Mouse (Mus musculus) midbrain, embryonic 14.5 days (tissue): ENCODE data around the gene Alms1. TPM values are rescaled to one million over a fixed set of nuclear protein-coding genes. Genes with fewer than 3 reads are reported as not detected.
A peak's percentile ranks its signal among the peaks of the same experiment; 100 is the strongest.

ENCODE experiments used
- ATAC-seq: fragments of 200-750 bp; cut with Nextera tagmentation; 2 replicates; pipeline ENCODE4 v1.8.0; 2017; ENCODE audit warnings: moderate number of reproducible peaks, moderate library complexity; ENCODE audit not compliant: low FRiP score, low TSS enrichment
- DNase-seq: peaks from one replicate; pipeline ENCODE4 v3.0.0-alpha.2; 2015
- H3K27ac ChIP-seq: fragments of 300-500 bp; sonication (generic); replicated peaks from 2 replicates; pipeline ENCODE4 v1.5.1; 2014; ENCODE audit warnings: mild to moderate bottlenecking, low read depth, low read length, moderate library complexity
- H3K27me3 ChIP-seq: fragments of 300-500 bp; sonication (generic); 2 replicates; pipeline ENCODE4 v1.6.1; 2014; ENCODE audit warnings: low read length, control low read depth, mixed read lengths; ENCODE audit not compliant: control insufficient read depth, insufficient read depth
- H3K36me3 ChIP-seq: fragments of 300-500 bp; sonication (generic); 2 replicates; pipeline ENCODE4 v1.6.1; 2014; ENCODE audit warnings: low read length, control low read depth; ENCODE audit not compliant: control insufficient read depth, insufficient read depth
- H3K4me1 ChIP-seq: fragments of 300-500 bp; sonication (generic); 2 replicates; pipeline ENCODE4 v1.6.1; 2014; ENCODE audit warnings: mild to moderate bottlenecking, antibody characterized with exemption, low read length, control low read depth; ENCODE audit not compliant: control insufficient read depth, insufficient read depth
- H3K4me2 ChIP-seq: fragments of 300-500 bp; sonication (generic); 2 replicates; pipeline ENCODE4 v1.6.1; 2014; ENCODE audit warnings: mild to moderate bottlenecking, low read length, moderate library complexity
- H3K4me3 ChIP-seq: fragments of 300-500 bp; sonication (generic); replicated peaks from 2 replicates; pipeline ENCODE4 v1.5.1; 2014; ENCODE audit warnings: low read depth, low read length
- H3K9ac ChIP-seq: fragments of 300-500 bp; sonication (generic); replicated peaks from 2 replicates; pipeline ENCODE4 v1.6.1; 2014; ENCODE audit warnings: mild to moderate bottlenecking, low read length, moderate library complexity
- H3K9me3 ChIP-seq: fragments of 300-500 bp; sonication (generic); 2 replicates; pipeline ENCODE4 v1.6.1; 2016; ENCODE audit warnings: low read length, control low read depth, mixed read lengths; ENCODE audit not compliant: control insufficient read depth
- WGBS: fragments of 180-500 bp; shearing (Covaris S2); extraction: QIAGEN DNeasy Blood & Tissue Kit; methylation state at CpG from one replicate; pipeline ENCODE4 v1.1.7; 2014; 5-methylcytosine and 5-hydroxymethylcytosine counted together
- polyA plus RNA-seq: library from polyadenylated mRNA; unstranded; fragments of >200 nt; fragmentation: Nextera tagmentation; extraction: Ambion mirVana; gene quantifications from 2 replicates; pipeline ENCODE4 v1.2.1, GENCODE M21; 2014

The Alms1 gene
- polyA plus RNA-seq = 6.1 and 6.7 TPM in 2 replicates

GRCm38 (mm10) chr6:85587396-85588143, at the start of gene Alms1:
Gene Alms1 (plus strand): TSS chr6:85587531.
- H3K9me3 ChIP-seq = no peaks in the 10 kb centered on the region
- peak; percentile 95 for ATAC-seq
- peak within 1 kb of the TSS; percentile 88 for H3K27ac ChIP-seq
- peak within 1 kb of the TSS; percentile 76 for H3K4me3 ChIP-seq
- H3K36me3 ChIP-seq = no peaks in the 10 kb centered on the region
- H3K4me2 ChIP-seq = peak within 1 kb of the TSS; percentile 71
- peak within 1 kb of the TSS; percentile 76 for H3K9ac ChIP-seq
- peak; percentile 99 for DNase-seq
- peaks cover 19% of the 10 kb centered on the region for H3K4me1 ChIP-seq
- under 1% methylated on average over 59 of the region's 59 CpGs for WGBS
- H3K27me3 ChIP-seq = no peaks in the 10 kb centered on the region

- Histone ChIP-seq H3K4me1 (no peaks in the 10 kb centered on the region), H3K36me3 (no peaks in the 10 kb centered on the region), H3K27ac (no peak overlapping the region), H3K27me3 (no peaks in the 10 kb centered on the region), H3K9me3 (no peaks in the 10 kb centered on the region), H3K9ac (no peak overlapping the region), H3K4me3 (no peak overlapping the region), H3K4me2 (no peak overlapping the region)
- 82% methylated on average over 10 of the region's 10 CpGs for WGBS
- DNase-seq = no peak
- ATAC-seq = no peak
Observed at GRCm38 (mm10) chr6:85543351-85544175, 43.8 kb upstream of the Alms1 start.

GRCm38 (mm10) chr6:85544251-85544881, 43.0 kb upstream of the Alms1 start:
- peak; percentile 2 for DNase-seq
- H3K4me2 ChIP-seq = no peak overlapping the region

GRCm38 (mm10) chr6:85547642-85548041, 39.7 kb upstream of the Alms1 start:
- WGBS = 93% methylated on average over 5 of the region's 5 CpGs
- H3K9ac ChIP-seq = no peak overlapping the region
- H3K27me3 ChIP-seq = no peaks in the 10 kb centered on the region
- no peak for ATAC-seq
- no peaks in the 10 kb centered on the region for H3K4me1 ChIP-seq
- no peaks in the 10 kb centered on the region for H3K9me3 ChIP-seq
- H3K4me2 ChIP-seq = no peak overlapping the region
- H3K36me3 ChIP-seq = no peaks in the 10 kb centered on the region
- no peak overlapping the region for H3K27ac ChIP-seq
- DNase-seq = no peak
- H3K4me3 ChIP-seq = no peak overlapping the region

More at GRCm38 (mm10) chr6:85544251-85544881, 43.0 kb upstream of the Alms1 start:
- no peak for ATAC-seq
- Histone ChIP-seq H3K9me3 (no peaks in the 10 kb centered on the region), H3K36me3 (no peaks in the 10 kb centered on the region), H3K4me3 (no peak overlapping the region), H3K27me3 (no peaks in the 10 kb centered on the region), H3K27ac (no peak overlapping the region), H3K4me1 (no peaks in the 10 kb centered on the region), H3K9ac (no peak overlapping the region)
- WGBS = 74% methylated on average over 13 of the region's 13 CpGs

DNA sequence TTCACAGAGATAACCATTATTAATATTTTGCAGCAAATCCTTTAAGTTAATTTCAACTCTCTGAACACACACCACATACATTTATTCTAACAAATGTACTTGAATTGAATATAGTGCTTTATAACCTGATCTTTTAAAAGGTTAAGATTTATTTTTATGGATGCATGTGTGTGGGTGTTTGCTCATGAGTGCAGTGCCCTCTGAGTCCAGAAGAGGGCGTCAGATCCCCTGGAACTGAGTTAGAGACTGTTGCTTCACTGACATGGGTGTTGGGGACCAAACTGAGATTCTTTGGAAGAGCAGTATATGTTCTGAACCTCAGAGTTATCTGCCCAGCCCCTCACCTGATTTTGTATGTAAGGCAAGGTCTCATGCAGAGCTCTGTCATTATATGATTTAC, 25.0 kb upstream of the Alms1 start:
- no peak for DNase-seq
- Histone ChIP-seq H3K27ac (no peak overlapping the region), H3K27me3 (no peaks in the 10 kb centered on the region), H3K4me1 (no peaks in the 10 kb centered on the region), H3K4me3 (no peak overlapping the region), H3K36me3 (no peaks in the 10 kb centered on the region), H3K4me2 (no peak overlapping the region), H3K9me3 (no peaks in the 10 kb centered on the region), H3K9ac (no peak overlapping the region)
- WGBS = 42% methylated on average over 1 of the region's 1 CpGs
- ATAC-seq = no peak

- no peaks in the 10 kb centered on the region for H3K9me3 ChIP-seq
- ATAC-seq (no peak), DNase-seq (no peak)
- H3K36me3 ChIP-seq = no peaks in the 10 kb centered on the region
- no peak overlapping the region for H3K27ac ChIP-seq
- WGBS = 87% methylated on average over 5 of the region's 5 CpGs
- no peaks in the 10 kb centered on the region for H3K4me1 ChIP-seq
- no peak overlapping the region for H3K9ac ChIP-seq
- no peaks in the 10 kb centered on the region for H3K27me3 ChIP-seq
- H3K4me2 ChIP-seq = no peak overlapping the region
- no peak overlapping the region for H3K4me3 ChIP-seq
Observed at GRCm38 (mm10) chr6:85572816-85573215, 14.5 kb upstream of the Alms1 start.

DNA sequence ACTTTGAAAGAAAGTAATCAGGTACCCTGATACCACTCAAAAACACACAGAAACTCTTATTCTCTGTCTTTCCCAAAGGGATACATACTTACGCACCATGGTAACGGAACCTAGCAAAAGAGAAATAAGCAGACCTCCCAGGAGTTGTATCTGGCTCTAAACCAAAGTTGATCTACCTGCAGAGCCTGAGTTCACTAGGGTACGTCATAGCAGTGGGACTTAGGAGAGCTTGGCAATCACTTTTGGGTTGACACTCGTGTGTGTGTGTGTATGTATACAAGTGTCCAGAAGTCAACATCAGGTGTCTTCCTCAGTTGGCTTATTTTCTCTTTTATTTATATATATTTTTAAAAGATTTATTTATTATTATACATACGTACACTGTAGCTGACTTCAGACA, 5.6 kb upstream of the Alms1 start:
- H3K36me3 ChIP-seq = no peaks in the 10 kb centered on the region
- H3K9ac ChIP-seq = no peak overlapping the region
- ATAC-seq (no peak), DNase-seq (no peak)
- no peak overlapping the region for H3K27ac ChIP-seq
- H3K4me2 ChIP-seq = no peak overlapping the region
- no peak overlapping the region for H3K4me3 ChIP-seq
- 90% methylated on average over 5 of the region's 5 CpGs for WGBS
- H3K9me3 ChIP-seq = no peaks in the 10 kb centered on the region
- no peaks in the 10 kb centered on the region for H3K4me1 ChIP-seq
- H3K27me3 ChIP-seq = no peaks in the 10 kb centered on the region

DNA sequence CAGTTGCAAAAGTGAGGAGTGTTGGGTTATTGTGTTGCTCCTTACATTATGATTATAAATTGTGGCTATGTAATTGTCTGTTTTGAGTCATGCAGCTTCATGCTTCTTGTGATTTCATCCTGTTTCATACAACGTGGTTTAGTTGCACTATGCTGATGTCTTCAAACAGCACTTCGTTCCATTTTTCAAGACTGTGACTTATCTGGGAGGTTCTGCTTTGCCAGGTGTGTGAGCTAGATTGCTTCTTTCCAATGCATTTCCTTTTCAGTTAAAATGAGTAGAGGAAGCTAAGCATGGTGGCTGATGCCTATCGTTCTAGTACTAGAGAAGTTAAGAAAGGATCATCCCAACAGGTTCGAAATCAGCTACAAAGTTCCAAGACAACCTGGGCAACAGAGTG, 2.7 kb upstream of the Alms1 start:
- Histone ChIP-seq H3K9me3 (no peaks in the 10 kb centered on the region), H3K4me2 (no peak overlapping the region), H3K4me1 (peaks cover 12% of the 10 kb centered on the region), H3K36me3 (no peaks in the 10 kb centered on the region), H3K27me3 (no peaks in the 10 kb centered on the region), H3K4me3 (no peak overlapping the region), H3K27ac (no peak overlapping the region), H3K9ac (no peak overlapping the region)
- ATAC-seq = no peak
- 86% methylated on average over 4 of the region's 4 CpGs for WGBS
- no peak for DNase-seq
